7 mouse cellular contexts compared by ENCODE assay signal in genomic region chr5:124162577-124162976, GRCm38 (mm10). TPM values are rescaled to one million over a fixed set of nuclear protein-coding genes. Genes with fewer than 3 reads are reported as not detected.
A peak's percentile ranks its signal among the peaks of the same experiment; 100 is the strongest.
DNase-seq lines count a peak whose midpoint lies in the region; ATAC-seq and TF ChIP-seq lines count a peak whose summit lies in the region.

No protein-coding gene starts in this region.

- no peak overlapping the region for H3K4me2 ChIP-seq in forebrain, embryonic 14.5 days (ENCODE audit: low read length)

- no peak overlapping the region for H3K9ac ChIP-seq in MEL (ENCODE audit: control insufficient read depth, low read depth, low read length, poor library complexity, severe bottlenecking)
- H3K9ac ChIP-seq in forebrain, embryonic 14.5 days (ENCODE audit: low read length): no peak overlapping the region

- H3K79me2 ChIP-seq in MEL (ENCODE audit: control insufficient read depth, insufficient read depth, low read length, poor library complexity): no peaks in the 10 kb centered on the region

- no peaks in the 10 kb centered on the region for H3K9me3 ChIP-seq in MEL (replicated peaks; ENCODE audit: insufficient read depth, low read length)
- H3K9me3 ChIP-seq in forebrain, embryonic 14.5 days (replicated peaks; ENCODE audit: control insufficient read depth, low read length): no peaks in the 10 kb centered on the region

- H3K27ac ChIP-seq in MEL (ENCODE audit: control insufficient read depth, low read depth, low read length): no peak overlapping the region
- H3K27ac ChIP-seq in bone marrow macrophage, adult 2 months (ENCODE audit: insufficient read depth, low read depth, low read length): no peak overlapping the region
- H3K27ac ChIP-seq in forebrain, embryonic 14.5 days (ENCODE audit: low read depth, low read length): no peak overlapping the region

- 43% methylated on average over 5 of the region's 5 CpGs for whole genome bisulfite sequencing in forebrain, embryonic 14.5 days

- ATAC-seq in forebrain, embryonic 14.5 days: peak; percentile 53

- peak; percentile 55 for DNase-seq in MEL (ENCODE audit: low read depth, low spot score)
- DNase-seq in forebrain, embryonic 14.5 days (ENCODE audit: low spot score): peak; percentile 91
- peak; percentile 80 to 83 for DNase-seq in heart, postnatal 10 days
- peak; percentile 77 to 86 for DNase-seq in kidney, postnatal 36 days
- DNase-seq in lung, postnatal 36 days: peak; percentile 91
- DNase-seq in spleen, adult 12 weeks (ENCODE audit: low spot score): peak; percentile 35

- H3K27me3 ChIP-seq in MEL (ENCODE audit: control insufficient read depth in 1 of 2, insufficient read depth in 2 of 2, low read length in 2 of 2): no peaks in the 10 kb centered on the region
- no peaks in the 10 kb centered on the region for H3K27me3 ChIP-seq in forebrain, embryonic 14.5 days (replicated peaks; ENCODE audit: control insufficient read depth, insufficient read depth, low read length)

- TF ChIP-seq CTCF in MEL (IDR thresholded peaks at IDR 0.05 in 2 of 3, conservative IDR thresholded peaks at IDR 0.05 in 1 of 3; ENCODE audit: control insufficient read depth in 1 of 3, insufficient read depth in 1 of 3, low read depth in 2 of 3, low read length in 3 of 3, poor library complexity in 1 of 3, severe bottlenecking in 1 of 3): peak; percentile 43 to 67 (median 49)
- peak; percentile 3; the same call in 1 of the 2 replicates for TF ChIP-seq CTCF in bone marrow macrophage, adult 2 months (IDR thresholded peaks at IDR 0.05; ENCODE audit: low read depth, low read length)

- no peak for TF ChIP-seq EP300 in MEL (IDR thresholded peaks at IDR 0.05; ENCODE audit: low read depth in 1 of 2, low read length in 2 of 2)

- TF ChIP-seq POLR2A in MEL (IDR thresholded peaks at IDR 0.05; ENCODE audit: control insufficient read depth in 1 of 2, insufficient read depth in 1 of 2, low read depth in 1 of 2, low read length in 2 of 2, poor library complexity in 1 of 2): no peak
- no peak for TF ChIP-seq POLR2A in bone marrow macrophage, adult 2 months (IDR thresholded peaks at IDR 0.05; ENCODE audit: borderline replicate concordance, low read depth, low read length)

- H3K36me3 ChIP-seq in MEL (ENCODE audit: control insufficient read depth in 1 of 2, insufficient read depth in 2 of 2, low read length in 2 of 2): no peaks in the 10 kb centered on the region
- H3K36me3 ChIP-seq in forebrain, embryonic 14.5 days (ENCODE audit: control insufficient read depth, insufficient read depth, low read length): no peaks in the 10 kb centered on the region

- intact Hi-C loops in heart, postnatal 10 days (cut with DNase I): loop anchor here (1.0 to 2.0 kb wide), 3 partner anchors 86 to 122 kb away; partner anchors contain the start of gene Pitpnm2

- no peaks in the 10 kb centered on the region for H3K4me1 ChIP-seq in MEL (ENCODE audit: control insufficient read depth in 1 of 2, insufficient read depth in 2 of 2, low read length in 2 of 2)
- peaks cover 8% of the 10 kb centered on the region for H3K4me1 ChIP-seq in bone marrow macrophage, adult 2 months (ENCODE audit: control insufficient read depth, insufficient read depth, low read length)
- H3K4me1 ChIP-seq in forebrain, embryonic 14.5 days (ENCODE audit: control insufficient read depth, insufficient read depth, low read length): peaks cover 29% of the 10 kb centered on the region

- H3K4me3 ChIP-seq in MEL (ENCODE audit: control insufficient read depth in 1 of 2, insufficient read depth in 1 of 2, low read depth in 2 of 2, low read length in 2 of 2): no peak overlapping the region
- no peak overlapping the region for H3K4me3 ChIP-seq in bone marrow macrophage, adult 2 months (ENCODE audit: insufficient read depth, low read length)
- H3K4me3 ChIP-seq in forebrain, embryonic 14.5 days (ENCODE audit: low read depth, low read length): no peak overlapping the region

- TF ChIP-seq RAD21 in MEL (IDR thresholded peaks at IDR 0.05; ENCODE audit: low read depth, low read length): peak; percentile 73

TF ChIP-seq in MEL, 35 proteins besides CTCF, POLR2A, EP300 and RAD21:
- TF ChIP-seq GATA1 (IDR thresholded peaks at IDR 0.05; ENCODE audit: low read depth, low read length) (no peak), NELFE (IDR thresholded peaks at IDR 0.05; ENCODE audit: low read depth, low read length) (no peak), SMC3 (IDR thresholded peaks at IDR 0.05; ENCODE audit: low read depth, low read length) (peak; percentile 64), CHD2 (IDR thresholded peaks at IDR 0.05; ENCODE audit: low read length) (no peak), ZC3H11A (IDR thresholded peaks at IDR 0.05; ENCODE audit: low read depth, low read length) (peak; percentile 41), CHD1 (IDR thresholded peaks at IDR 0.05; ENCODE audit: low read depth, low read length) (no peak), MEF2A (IDR thresholded peaks at IDR 0.05; ENCODE audit: extremely low read depth, insufficient replicate concordance, low read depth, low read length, poor library complexity, severe bottlenecking) (no peak)

RNA-seq across cellular contexts. Expression of gene Arl6ip4, which starts 46.7 kb away (rescaled TPM):
- total RNA-seq in MEL (2012; rRNA removed): 57.8 and 60.4 TPM in 2 replicates
- 100 to 1,000 TPM in 1 of 2 experiments, not detected in 1; 128 TPM for polyA plus RNA-seq in MEL (2012; ENCODE audit: insufficient read depth in 1 of 2, insufficient read length in 2 of 2, low read depth in 1 of 2, low replicate concordance in 2 of 2, missing spikeins in 1 of 2)
- 51.0 and 68.2 TPM in 2 replicates for polyA plus RNA-seq in bone marrow macrophage, adult 2 months (2012; ENCODE audit: insufficient read depth, insufficient read length, missing spikeins)
- 52.1 and 56.5 TPM in 2 replicates for polyA plus RNA-seq in forebrain, embryonic 14.5 days (2014; fragmentation: Nextera tagmentation; extraction: Ambion mirVana)
- total RNA-seq in heart, postnatal 10 days (2021): 10 to 100 TPM; 47.9 to 52.7 TPM

RNA-seq across cellular contexts. Expression of gene Ogfod2, which starts 50.5 kb away (rescaled TPM):
- total RNA-seq in MEL (2012; rRNA removed): 37.9 and 39.8 TPM in 2 replicates
- 10 to 100 TPM in 1 of 2 experiments, not detected in 1; 51.2 TPM for polyA plus RNA-seq in MEL (2012; ENCODE audit: insufficient read depth in 1 of 2, insufficient read length in 2 of 2, low read depth in 1 of 2, low replicate concordance in 2 of 2, missing spikeins in 1 of 2)
- polyA plus RNA-seq in bone marrow macrophage, adult 2 months (2012; ENCODE audit: insufficient read depth, insufficient read length, missing spikeins): 11.5 and 17.8 TPM in 2 replicates
- 19.8 and 21.0 TPM in 2 replicates for polyA plus RNA-seq in forebrain, embryonic 14.5 days (2014; fragmentation: Nextera tagmentation; extraction: Ambion mirVana)
- 10 to 100 TPM; 11.9 to 14.2 TPM for total RNA-seq in heart, postnatal 10 days (2021)

Comparison
In these comparisons a context has a peak if more than half of its experiments do, and no peak if none do; other contexts are left out.
1. DNase-seq: peak in every context shown above with its lines; median percentile 91 in forebrain, embryonic 14.5 days; 91 in lung, postnatal 36 days; 82 in heart, postnatal 10 days; 82 in kidney, postnatal 36 days; 55 in MEL; 35 in spleen, adult 12 weeks.